Mouse (Mus musculus) myocyte (in vitro differentiated cells): Measurements from ENCODE around the gene Inpp5d. TPM values are rescaled to one million over a fixed set of nuclear protein-coding genes. Genes with fewer than 3 reads are reported as not detected.
A peak's percentile ranks its signal among the peaks of the same experiment; 100 is the strongest.

ENCODE experiments used
- H3K27me3 ChIP-seq: one replicate; pipeline ENCODE4 v1.6.1; 2011; ENCODE audit not compliant: control insufficient read depth, insufficient read depth, insufficient read length
- H3K36me3 ChIP-seq: one replicate; pipeline ENCODE4 v1.6.1; 2011; ENCODE audit not compliant: control insufficient read depth, insufficient read depth
- H3K4me2 ChIP-seq: one replicate; pipeline ENCODE4 v1.6.1; 2011; ENCODE audit warnings: low read depth, control low read depth
- H3K4me3 ChIP-seq: one replicate; pipeline ENCODE4 v1.5.1; 2011; ENCODE audit warnings: mild to moderate bottlenecking, control low read depth, moderate library complexity
- H3K79me2 ChIP-seq: one replicate; pipeline ENCODE4 v1.6.1; 2011; ENCODE audit not compliant: control insufficient read depth, insufficient read depth
- H3ac ChIP-seq: one replicate; pipeline ENCODE4 v1.6.1; 2011; ENCODE audit not compliant: control insufficient read depth, insufficient read length
- CEBPB ChIP-seq: IDR thresholded peaks from 2 replicates; pipeline ENCODE4 v1.6.1; 2011; ENCODE audit warnings: mild to moderate bottlenecking, moderate library complexity; ENCODE audit not compliant: poor library complexity, insufficient read depth, severe bottlenecking
- E2F4 ChIP-seq: IDR thresholded peaks from one replicate; pipeline ENCODE4 v1.6.1; 2011; ENCODE audit warnings: mild to moderate bottlenecking, control low read depth, moderate library complexity; ENCODE audit not compliant: insufficient read depth
- MAX ChIP-seq: IDR thresholded peaks from one replicate; pipeline ENCODE4 v1.6.1; 2011; ENCODE audit warnings: low read depth, mild to moderate bottlenecking, control low read depth
- MYOD1 ChIP-seq, 3 experiments: IDR thresholded peaks; one replicate each; pipeline ENCODE4 v1.6.1; 2011; ENCODE audit warnings: control low read depth in 2 of 3, low read depth in 2 of 3, mild to moderate bottlenecking in 2 of 3, moderate library complexity in 1 of 3; ENCODE audit not compliant: insufficient read length in 2 of 3, control insufficient read depth in 1 of 3
- MYOG ChIP-seq, 3 experiments: IDR thresholded peaks; one replicate each; pipeline ENCODE4 v1.6.1; 2011; ENCODE audit warnings: control low read depth in 2 of 3, low read depth in 2 of 3, mild to moderate bottlenecking in 2 of 3; ENCODE audit not compliant: insufficient read length in 2 of 3, control insufficient read depth in 1 of 3, insufficient read depth in 1 of 3
- POLR2A ChIP-seq: IDR thresholded peaks from one replicate; pipeline ENCODE4 v1.6.1; 2011; ENCODE audit warnings: low read depth, mild to moderate bottlenecking, control low read depth, moderate library complexity; ENCODE audit not compliant: insufficient read length
- POLR2AphosphoS2 ChIP-seq: IDR thresholded peaks from one replicate; pipeline ENCODE4 v1.6.1; 2011; ENCODE audit warnings: low read depth, control low read depth; ENCODE audit not compliant: insufficient read length
- REST ChIP-seq: IDR thresholded peaks from one replicate; pipeline ENCODE4 v1.6.1; 2011; ENCODE audit warnings: mild to moderate bottlenecking, control low read depth, moderate library complexity; ENCODE audit not compliant: insufficient read depth, insufficient read length
- SRF ChIP-seq: IDR thresholded peaks from one replicate; pipeline ENCODE4 v1.6.1; 2011; ENCODE audit warnings: low read depth; ENCODE audit not compliant: control insufficient read depth, insufficient read length
- TCF12 ChIP-seq: IDR thresholded peaks from one replicate; pipeline ENCODE4 v1.6.1; 2011; ENCODE audit warnings: mild to moderate bottlenecking, control low read depth; ENCODE audit not compliant: poor library complexity, insufficient read depth, severe bottlenecking
- TCF3 ChIP-seq: IDR thresholded peaks from one replicate; pipeline ENCODE4 v1.6.1; 2011; ENCODE audit warnings: low read depth, control low read depth; ENCODE audit not compliant: insufficient read length
- USF1 ChIP-seq: IDR thresholded peaks from one replicate; pipeline ENCODE4 v1.6.1; 2011; ENCODE audit warnings: low read depth, mild to moderate bottlenecking, control low read depth, moderate library complexity
- polyA plus RNA-seq: library from polyadenylated mRNA; unstranded; fragments of >200 nt; fragmentation: generic; extraction: Trizol; gene quantifications from one replicate; pipeline ENCODE4 v1.2.1, GENCODE M21; 2012; ENCODE audit warnings: missing spikeins

Inpp5d gene
- polyA plus RNA-seq, 1 experiment = 0.13 TPM

DNA sequence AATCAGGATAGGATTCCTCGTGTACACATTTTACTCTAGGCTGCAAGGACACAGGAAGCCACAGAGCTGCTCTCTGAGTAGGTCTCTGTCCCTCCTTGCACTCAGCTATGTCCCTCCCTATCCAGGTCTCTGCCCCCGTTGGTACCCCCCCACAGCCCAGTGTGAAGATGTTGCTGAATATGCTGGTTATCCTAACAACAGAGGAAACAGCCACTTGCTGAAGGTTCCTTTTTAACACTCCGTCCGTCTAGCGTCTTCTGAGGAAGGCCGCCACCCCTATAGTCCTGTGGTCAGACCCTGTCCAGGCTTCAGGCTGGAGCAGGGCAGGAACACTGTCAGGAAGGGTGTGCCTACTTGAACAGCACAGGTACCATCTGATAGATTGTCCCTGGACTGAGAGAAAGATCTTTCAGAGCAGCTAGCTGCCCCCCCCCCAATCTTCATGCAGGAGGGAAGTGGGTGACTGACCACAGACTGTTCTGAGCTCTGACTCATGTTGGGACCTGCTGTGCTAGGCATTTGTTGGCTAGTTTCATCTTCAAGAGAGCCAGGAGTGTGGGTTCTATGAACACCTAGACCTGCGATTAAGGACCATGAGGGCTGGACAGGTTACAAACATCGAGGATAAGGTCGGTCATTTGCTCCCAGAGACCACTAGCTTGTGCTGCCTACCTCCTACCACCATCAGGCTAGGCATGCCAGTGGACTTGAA, 1.2 kb downstream of the Inpp5d start:
- no peak overlapping the region for H3ac ChIP-seq
- no peak overlapping the region for H3K4me3 ChIP-seq
- no peaks in the 10 kb centered on the region for H3K36me3 ChIP-seq
- TF ChIP-seq TCF3 (no peak), SRF (no peak), MAX (no peak), POLR2A (no peak), E2F4 (no peak), TCF12 (no peak), MYOD1 (IDR thresholded peaks at IDR 0.05; ENCODE audit: control insufficient read depth in 1 of 3, insufficient read length in 2 of 3, low read depth in 2 of 3) (no peak), POLR2AphosphoS2 (no peak), USF1 (no peak), REST (no peak), CEBPB (no peak), MYOG (IDR thresholded peaks at IDR 0.05; ENCODE audit: control insufficient read depth in 1 of 3, insufficient read depth in 1 of 3, insufficient read length in 2 of 3, low read depth in 2 of 3) (no peak)
- H3K79me2 ChIP-seq = no peaks in the 10 kb centered on the region
- H3K4me2 ChIP-seq = no peak overlapping the region
- no peaks in the 10 kb centered on the region for H3K27me3 ChIP-seq

DNA sequence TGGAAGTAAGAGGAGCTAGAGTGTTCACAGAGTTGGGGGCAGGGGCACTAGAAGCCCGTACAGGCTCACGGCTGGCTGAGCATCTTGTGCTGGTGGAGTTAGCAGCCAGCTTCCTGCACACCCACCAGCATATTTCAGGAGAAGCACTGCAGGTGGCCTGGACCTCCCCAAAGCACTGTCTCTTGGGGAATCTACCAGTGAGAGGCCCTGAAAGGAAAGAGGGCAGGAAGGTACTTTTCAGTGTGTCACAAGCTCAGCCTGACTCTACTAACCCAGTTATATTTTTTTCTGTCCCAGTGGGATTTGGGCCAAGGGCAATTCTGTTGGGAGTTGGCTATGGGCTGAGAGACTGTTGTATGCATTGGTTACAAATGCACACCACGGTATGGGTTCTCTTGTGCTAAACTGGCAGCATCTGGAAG, 1.8 kb downstream of the Inpp5d start:
- Histone ChIP-seq H3K4me3 (no peak overlapping the region), H3K4me2 (no peak overlapping the region), H3ac (no peak overlapping the region), H3K79me2 (no peaks in the 10 kb centered on the region), H3K36me3 (no peaks in the 10 kb centered on the region), H3K27me3 (no peaks in the 10 kb centered on the region)
- no peak for TF ChIP-seq TCF3
- no peak for TF ChIP-seq E2F4
- no peak for TF ChIP-seq CEBPB

DNA sequence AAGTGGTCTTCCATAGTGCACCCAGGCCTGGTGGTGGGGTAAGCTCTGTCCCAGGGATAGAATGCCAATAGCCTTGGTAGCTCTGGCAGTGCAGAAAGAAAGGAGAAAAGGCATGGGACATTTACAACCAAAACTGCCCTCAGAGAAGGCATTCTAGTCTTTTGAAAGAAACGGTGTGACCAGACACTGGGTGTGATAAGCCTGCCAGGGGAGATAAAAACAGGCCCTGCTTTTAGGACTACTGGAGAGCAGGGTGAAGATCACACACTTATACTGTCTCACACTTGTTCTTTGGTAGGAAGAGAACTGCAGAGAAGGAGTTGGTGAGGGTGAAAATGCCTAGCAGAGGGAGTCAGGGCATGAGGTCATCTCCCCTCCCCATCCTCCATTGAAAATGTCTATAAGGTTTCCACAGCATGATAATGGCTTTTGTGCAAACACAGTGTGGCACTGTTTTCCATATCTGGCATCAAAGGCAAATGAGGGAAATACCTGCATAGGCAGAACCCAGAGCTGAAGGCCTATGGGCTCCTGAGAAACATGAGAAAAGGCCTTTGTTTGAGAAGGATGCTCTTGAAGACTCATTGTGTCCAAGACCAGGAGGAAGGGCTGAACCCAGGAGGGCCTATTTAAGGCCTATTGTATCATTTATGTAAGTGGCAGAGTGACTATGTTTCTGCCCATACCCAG, 4.0 kb downstream of the Inpp5d start:
- Histone ChIP-seq H3K36me3 (no peaks in the 10 kb centered on the region), H3K79me2 (no peaks in the 10 kb centered on the region), H3ac (no peak overlapping the region), H3K4me2 (no peak overlapping the region), H3K4me3 (no peak overlapping the region), H3K27me3 (no peaks in the 10 kb centered on the region)
- TF ChIP-seq POLR2A (no peak), USF1 (no peak), MYOG (IDR thresholded peaks at IDR 0.05; ENCODE audit: control insufficient read depth in 1 of 3, insufficient read depth in 1 of 3, insufficient read length in 2 of 3, low read depth in 2 of 3) (no peak), REST (no peak), MAX (no peak), E2F4 (no peak), SRF (no peak), TCF3 (no peak)

DNA sequence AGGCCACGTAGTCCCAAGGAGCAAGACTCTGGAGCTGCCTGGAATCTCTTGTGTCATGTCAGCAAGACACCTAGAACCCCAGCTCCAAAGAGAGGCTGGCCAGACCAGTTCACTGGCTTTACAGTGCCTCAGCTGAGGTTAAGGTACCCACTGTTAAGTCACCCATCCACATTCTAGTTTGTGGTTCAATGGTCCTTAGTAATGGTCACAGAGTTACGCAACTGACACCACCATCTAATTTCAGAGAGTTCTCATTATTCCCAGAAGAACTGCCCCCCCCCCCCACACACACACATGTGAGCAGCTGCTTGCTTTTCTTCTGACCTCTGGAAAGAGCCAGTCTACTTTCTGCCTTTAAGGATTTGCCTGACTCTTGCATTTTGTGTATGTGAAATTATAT, 4.7 kb downstream of the Inpp5d start:
- H3K79me2 ChIP-seq = no peaks in the 10 kb centered on the region
- no peaks in the 10 kb centered on the region for H3K27me3 ChIP-seq
- no peak overlapping the region for H3K4me2 ChIP-seq
- H3ac ChIP-seq = no peak overlapping the region
- H3K36me3 ChIP-seq = no peaks in the 10 kb centered on the region
- H3K4me3 ChIP-seq = no peak overlapping the region
- TF ChIP-seq CEBPB (0 out of 2 replicates have a peak, but pooled peaks have one; percentile 27), USF1 (no peak)

DNA sequence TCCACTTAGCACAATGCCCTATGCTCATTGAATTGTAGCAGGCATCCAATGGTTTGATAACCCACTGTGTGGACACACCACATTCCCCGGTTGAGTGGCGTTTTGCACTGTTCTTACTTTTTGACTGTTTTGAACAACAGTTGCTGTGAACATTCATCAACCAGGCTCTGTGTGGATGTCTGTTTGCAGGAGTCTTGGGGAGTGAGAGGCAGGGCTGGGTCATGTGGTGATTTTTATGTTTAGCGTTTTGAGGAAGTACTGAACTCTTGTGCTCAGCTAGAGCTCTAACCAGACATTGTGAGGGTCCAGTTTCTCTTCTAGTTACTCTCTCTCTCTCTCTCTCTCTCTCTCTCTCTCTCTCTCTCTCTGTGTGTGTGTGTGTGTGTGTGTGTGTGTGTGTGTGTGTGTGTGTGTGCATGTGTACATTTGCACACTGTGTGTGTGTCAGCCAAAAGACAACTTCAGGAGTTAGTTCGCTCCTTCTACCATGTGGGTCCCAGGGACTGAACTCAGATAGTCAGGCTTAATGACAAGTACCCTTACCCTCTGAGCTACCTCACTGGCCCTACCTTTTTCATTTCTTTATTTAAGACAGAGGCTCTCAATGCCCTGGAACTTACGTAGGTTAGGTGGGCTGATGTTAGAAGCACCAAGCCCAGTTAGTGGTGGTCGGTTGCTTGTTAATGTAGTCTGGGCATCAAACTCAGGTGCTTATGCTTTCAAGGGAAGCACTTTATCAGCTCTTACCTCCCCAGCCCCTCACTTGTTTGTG, 5.3 kb downstream of the Inpp5d start:
- no peak overlapping the region for H3K4me2 ChIP-seq
- H3K4me3 ChIP-seq = no peak overlapping the region

More for the DNA sequence above, 5.3 kb downstream of the Inpp5d start:
- TF ChIP-seq USF1 (no peak), MAX (no peak), CEBPB (no peak), MYOG (IDR thresholded peaks at IDR 0.05; ENCODE audit: control insufficient read depth in 1 of 3, insufficient read depth in 1 of 3, insufficient read length in 2 of 3, low read depth in 2 of 3) (no peak), POLR2AphosphoS2 (no peak), E2F4 (no peak), POLR2A (no peak), TCF12 (no peak), MYOD1 (IDR thresholded peaks at IDR 0.05; ENCODE audit: control insufficient read depth in 1 of 3, insufficient read length in 2 of 3, low read depth in 2 of 3) (no peak), REST (no peak), SRF (no peak), TCF3 (no peak)
- no peaks in the 10 kb centered on the region for H3K36me3 ChIP-seq
- H3K27me3 ChIP-seq = no peaks in the 10 kb centered on the region
- no peaks in the 10 kb centered on the region for H3K79me2 ChIP-seq
- no peak overlapping the region for H3ac ChIP-seq
